Mouse (Mus musculus) heart, postnatal 14 days (tissue): ENCODE measurements around the gene Depdc7. TPM values are rescaled to one million over a fixed set of nuclear protein-coding genes. Genes with fewer than 3 reads are reported as not detected.

Experiments
- total RNA-seq, 2 experiments: library from RNA; stranded (reverse); gene quantifications; 2 replicates each; pipeline ENCODE4 v1.2.3; 2021

Gene Depdc7
- total RNA-seq, 2 experiments from 2014 or later = 1.4 to 1.6 TPM

Other genes starting within 250 kb of the Depdc7 start
- gene Hipk3, start 248.4 kb downstream of the Depdc7 start, total RNA-seq = 100 to 1,000 TPM; 178 to 179 TPM
- 10 to 100 TPM; 16.4 to 18.3 TPM for gene Cstf3, start 152.4 kb downstream of the Depdc7 start, total RNA-seq
- 1 to 10 TPM; 5.7 to 6.2 TPM for gene Tcp11l1, start 30.7 kb downstream of the Depdc7 start, total RNA-seq
- not detected for gene Pin1rt1, start 26.5 kb downstream of the Depdc7 start, total RNA-seq
- 10 to 100 TPM; 23.4 to 25.1 TPM for gene Qser1, start 73.9 kb upstream of the Depdc7 start, total RNA-seq
- 1 to 10 TPM; 1.5 to 2.0 TPM for gene Prrg4, start 107.0 kb upstream of the Depdc7 start, total RNA-seq
- gene Ccdc73, start 124.9 kb upstream of the Depdc7 start, total RNA-seq = 1 to 10 TPM; 3.2 to 4.9 TPM